Mouse (Mus musculus) neural tube, embryonic 13.5 days (tissue): Measurements from ENCODE around the gene Hist1h2af. TPM values are rescaled to one million over a fixed set of nuclear protein-coding genes. Genes with fewer than 3 reads are reported as not detected.
"Not testable (repeated sequence)": the region's sequence is repeated elsewhere in the genome, so short reads cannot be mapped to it uniquely, and the experiment has no call there.

Experiments
- ATAC-seq: fragments of 200-750 bp; cut with Nextera tagmentation; 2 replicates; pipeline ENCODE4 v1.8.0; 2017; ENCODE audit warnings: low read depth, mild to moderate bottlenecking, moderate TSS enrichment, moderate library complexity
- H3K27ac ChIP-seq: fragments of 300-500 bp; sonication (generic); replicated peaks from 2 replicates; pipeline ENCODE4 v1.5.1; 2015; ENCODE audit warnings: moderate library complexity, mild to moderate bottlenecking, inconsistent platforms
- H3K27me3 ChIP-seq: fragments of 300-500 bp; sonication (generic); 2 replicates; pipeline ENCODE4 v1.6.1; 2015; ENCODE audit warnings: mild to moderate bottlenecking, inconsistent platforms
- H3K36me3 ChIP-seq: fragments of 300-500 bp; sonication (generic); 2 replicates; pipeline ENCODE4 v1.6.1; 2015; ENCODE audit warnings: mild to moderate bottlenecking, inconsistent platforms
- H3K4me1 ChIP-seq: fragments of 300-500 bp; sonication (generic); replicated peaks from 2 replicates; pipeline ENCODE4 v1.6.1; 2015; ENCODE audit warnings: inconsistent platforms
- H3K4me2 ChIP-seq: fragments of 300-500 bp; sonication (generic); 2 replicates; pipeline ENCODE4 v1.6.1; 2015; ENCODE audit warnings: inconsistent platforms, mild to moderate bottlenecking, moderate library complexity
- H3K4me3 ChIP-seq: fragments of 300-500 bp; sonication (generic); 2 replicates; pipeline ENCODE4 v1.5.1; 2015; ENCODE audit warnings: mild to moderate bottlenecking, inconsistent platforms
- H3K9ac ChIP-seq: fragments of 300-500 bp; sonication (generic); 2 replicates; pipeline ENCODE4 v1.6.1; 2015; ENCODE audit warnings: moderate library complexity, mild to moderate bottlenecking, inconsistent platforms
- H3K9me3 ChIP-seq: fragments of 300-500 bp; sonication (generic); 2 replicates; pipeline ENCODE4 v1.6.1; 2016; ENCODE audit warnings: inconsistent platforms
- WGBS: fragments of 180-500 bp; shearing (Covaris S2); methylation state at CpG from one replicate; pipeline ENCODE4 v1.1.7; 2015; 5-methylcytosine and 5-hydroxymethylcytosine counted together
- polyA plus RNA-seq: library from polyadenylated mRNA; unstranded; fragments of >200 nt; fragmentation: Nextera tagmentation; extraction: Ambion mirVana; gene quantifications from 2 replicates; pipeline ENCODE4 v1.2.1, GENCODE M21; 2015

Gene Hist1h2af
- polyA plus RNA-seq, 1 experiment from 2014 or later: not detected

GRCm38 (mm10) chr13:23538249-23538648, 4.5 kb downstream of the Hist1h2af start:
- H3K4me2 ChIP-seq: no peak overlapping the region
- WGBS: 71% methylated on average over 5 of the region's 5 CpGs
- H3K4me1 ChIP-seq: peaks cover 34% of the 10 kb centered on the region
- H3K27ac ChIP-seq: no peak overlapping the region
- no peak overlapping the region for H3K4me3 ChIP-seq
- H3K36me3 ChIP-seq: no peaks in the 10 kb centered on the region
- no peak overlapping the region for H3K9ac ChIP-seq
- no peaks in the 10 kb centered on the region for H3K27me3 ChIP-seq
- H3K9me3 ChIP-seq: no peaks in the 10 kb centered on the region
- ATAC-seq: no peak

GRCm38 (mm10) chr13:23539821-23540220, 6.1 kb downstream of the Hist1h2af start:
- not testable (repeated sequence) for H3K36me3 ChIP-seq, H3K4me2 ChIP-seq, H3K27ac ChIP-seq, H3K9ac ChIP-seq, H3K4me3 ChIP-seq, H3K27me3 ChIP-seq, ATAC-seq, H3K9me3 ChIP-seq
- peaks cover 23% of the 10 kb centered on the region for H3K4me1 ChIP-seq
- WGBS: 58% methylated on average over 1 of the region's 1 CpGs

DNA sequence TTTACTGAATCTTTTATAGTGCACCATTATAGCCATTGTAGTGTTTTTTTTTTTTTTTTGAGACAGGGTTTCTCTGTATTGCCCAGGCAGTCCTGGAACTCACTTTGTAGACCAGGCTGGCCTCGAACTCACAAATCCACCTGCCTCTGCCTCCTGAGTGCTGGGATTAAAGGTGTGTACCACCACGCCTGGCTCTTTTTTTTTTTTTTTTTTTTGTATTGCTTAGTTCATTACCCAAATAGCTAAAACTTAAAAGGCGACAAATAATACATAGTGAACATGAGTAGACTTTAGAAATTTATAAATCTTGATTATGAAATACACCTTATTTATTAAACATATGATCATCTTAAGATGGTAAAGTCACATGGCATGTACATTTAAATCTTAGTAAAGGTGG, 7.8 kb downstream of the Hist1h2af start:
- Histone ChIP-seq H3K27me3 (no peaks in the 10 kb centered on the region), H3K36me3 (no peaks in the 10 kb centered on the region), H3K4me3 (no peak overlapping the region), H3K9ac (no peak overlapping the region), H3K4me1 (peaks cover 13% of the 10 kb centered on the region), H3K4me2 (no peak overlapping the region), H3K27ac (no peak overlapping the region), H3K9me3 (no peaks in the 10 kb centered on the region)
- no peak for ATAC-seq
- WGBS: 90% methylated on average over 3 of the region's 3 CpGs

DNA sequence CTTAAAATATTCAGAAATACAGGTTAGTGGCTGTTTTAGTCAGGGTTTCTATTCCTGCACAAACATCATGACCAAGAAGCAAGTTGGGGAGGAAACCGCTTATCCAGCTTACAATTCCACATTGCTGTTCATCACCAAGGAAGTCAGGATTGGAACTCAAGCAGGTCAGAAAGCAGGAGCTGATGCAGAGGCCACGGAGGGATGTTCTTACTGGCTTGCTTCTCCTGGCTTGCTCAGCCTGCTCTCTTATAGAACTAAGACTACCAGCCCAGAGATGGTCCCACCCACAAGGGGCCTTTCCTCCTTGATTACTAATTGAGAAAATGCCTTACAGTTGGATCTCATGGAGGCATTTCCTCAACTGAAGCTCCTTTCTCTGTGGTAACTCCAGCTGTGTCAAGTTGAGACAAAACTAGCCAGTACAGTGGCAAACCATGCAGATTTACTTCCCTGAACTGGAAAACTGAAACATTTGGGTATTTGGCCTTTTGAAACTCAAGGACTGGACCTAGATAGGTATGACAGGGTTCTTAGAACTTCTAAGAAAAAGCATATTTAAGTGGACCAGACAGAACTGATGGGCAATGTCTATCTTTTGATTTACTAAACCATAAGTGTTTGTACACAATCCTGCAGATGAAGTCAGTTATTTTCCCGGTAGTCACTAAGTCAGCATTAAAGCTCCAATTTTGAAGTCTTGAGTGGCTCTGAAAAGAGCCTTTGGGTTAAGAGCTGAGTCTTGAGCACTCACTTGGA, 8.7 kb downstream of the Hist1h2af start:
- not testable (repeated sequence) for H3K36me3 ChIP-seq, H3K4me1 ChIP-seq, H3K9me3 ChIP-seq, H3K27me3 ChIP-seq, ATAC-seq
- H3K9ac ChIP-seq: peak overlapping the region; percentile 66
- peak overlapping the region; percentile 74 for H3K27ac ChIP-seq
- WGBS: 6% methylated on average over 3 of the region's 3 CpGs
- H3K4me3 ChIP-seq: peak overlapping the region; percentile 46
- H3K4me2 ChIP-seq: peak overlapping the region; percentile 67

DNA sequence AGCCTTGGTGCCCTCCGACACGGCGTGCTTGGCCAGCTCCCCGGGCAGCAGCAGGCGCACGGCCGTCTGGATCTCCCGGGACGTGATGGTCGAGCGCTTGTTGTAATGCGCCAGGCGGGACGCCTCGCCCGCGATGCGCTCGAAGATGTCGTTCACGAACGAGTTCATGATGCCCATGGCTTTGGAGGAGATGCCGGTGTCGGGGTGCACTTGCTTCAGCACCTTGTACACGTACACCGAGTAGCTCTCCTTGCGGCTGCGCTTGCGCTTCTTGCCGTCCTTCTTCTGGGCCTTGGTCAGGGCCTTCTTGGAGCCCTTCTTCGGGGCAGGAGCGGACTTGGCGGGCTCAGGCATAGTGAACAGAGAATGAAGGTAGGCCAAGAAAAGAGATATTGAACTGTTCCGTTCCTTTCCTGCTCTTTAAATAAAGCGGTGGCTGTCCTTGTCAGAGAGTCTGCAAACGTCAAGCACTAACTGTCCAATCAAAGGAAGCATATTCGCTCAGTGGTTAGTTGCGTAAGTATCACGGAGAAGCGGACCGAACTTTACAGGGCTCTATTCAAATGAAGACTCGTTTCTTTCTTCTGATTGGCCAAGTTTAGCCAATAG, 9.4 kb downstream of the Hist1h2af start, which contains the start of gene Hist1h2bh:
TSS of gene Hist1h2bh (minus strand) at position 394 of the 609 bp plus-strand sequence.
- not testable (repeated sequence) for H3K4me1 ChIP-seq, H3K36me3 ChIP-seq, H3K9me3 ChIP-seq, H3K27me3 ChIP-seq
- WGBS: under 1% methylated on average over 34 of the region's 42 CpGs
- ATAC-seq: peak; percentile 90
- Histone ChIP-seq H3K4me3 (peak within 1 kb of the TSS; percentile 48), H3K4me2 (peak within 1 kb of the TSS; percentile 67), H3K27ac (peak within 1 kb of the TSS; percentile 92), H3K9ac (peak within 1 kb of the TSS; percentile 67)

- Histone ChIP-seq H3K9ac (peak within 1 kb of the TSS; percentile 78), H3K9me3 (no peaks in the 10 kb centered on the region), H3K36me3 (no peaks in the 10 kb centered on the region), H3K4me1 (peaks cover 6% of the 10 kb centered on the region), H3K27ac (peak within 1 kb of the TSS; percentile 92), H3K4me2 (peak within 1 kb of the TSS; percentile 67), H3K4me3 (peak within 1 kb of the TSS; percentile 48), H3K27me3 (no peaks in the 10 kb centered on the region)
- under 1% methylated on average over 31 of the region's 45 CpGs for WGBS
- ATAC-seq: peak; percentile 95
Measured at GRCm38 (mm10) chr13:23543965-23544786, 10.5 kb downstream of the Hist1h2af start, which contains the start of gene Hist1h3f. Hist1h3f (plus strand) TSS chr13:23544052.

DNA sequence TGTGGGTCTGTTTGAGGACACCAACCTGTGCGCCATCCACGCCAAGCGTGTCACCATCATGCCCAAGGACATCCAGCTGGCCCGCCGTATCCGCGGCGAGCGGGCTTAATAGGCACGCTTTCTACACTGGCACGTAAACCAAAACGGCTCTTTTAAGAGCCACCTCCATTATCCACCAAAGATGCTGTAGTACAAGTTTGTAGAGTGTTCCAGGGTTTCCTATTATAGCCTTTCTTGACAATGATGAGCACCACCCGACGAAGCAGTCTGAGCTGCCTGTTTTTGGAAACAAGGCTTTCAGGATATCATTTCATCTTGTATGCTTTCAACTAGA, 11.0 kb downstream of the Hist1h2af start:
- under 1% methylated on average over 14 of the region's 14 CpGs for WGBS
- Histone ChIP-seq H3K27ac (peak overlapping the region; percentile 92), H3K4me3 (peak overlapping the region; percentile 48)

GRCm38 (mm10) chr13:23546694-23547093, 13.0 kb downstream of the Hist1h2af start:
- no peak overlapping the region for H3K4me2 ChIP-seq
- peaks cover 12% of the 10 kb centered on the region for H3K4me1 ChIP-seq
- 84% methylated on average over 5 of the region's 5 CpGs for WGBS
- no peak overlapping the region for H3K9ac ChIP-seq
- no peak overlapping the region for H3K4me3 ChIP-seq
- ATAC-seq: no peak
- H3K36me3 ChIP-seq: no peaks in the 10 kb centered on the region
- no peaks in the 10 kb centered on the region for H3K27me3 ChIP-seq
- H3K9me3 ChIP-seq: no peaks in the 10 kb centered on the region
- no peak overlapping the region for H3K27ac ChIP-seq

More for the DNA sequence above, 11.0 kb downstream of the Hist1h2af start:
- H3K36me3 ChIP-seq, H3K27me3 ChIP-seq, H3K4me1 ChIP-seq, H3K9me3 ChIP-seq: not testable (repeated sequence)
- peak; percentile 45 for ATAC-seq
- H3K4me2 ChIP-seq: peak overlapping the region; percentile 67
- peak overlapping the region; percentile 78 for H3K9ac ChIP-seq

- peak overlapping the region; percentile 69 for H3K9ac ChIP-seq
- peak overlapping the region; percentile 65 for H3K4me2 ChIP-seq
- no peaks in the 10 kb centered on the region for H3K36me3 ChIP-seq
- peak overlapping the region; percentile 46 for H3K4me3 ChIP-seq
- H3K4me1 ChIP-seq: peaks cover 27% of the 10 kb centered on the region
- H3K9me3 ChIP-seq: no peaks in the 10 kb centered on the region
- 3% methylated on average over 3 of the region's 3 CpGs for WGBS
- peak overlapping the region; percentile 90 for H3K27ac ChIP-seq
- H3K27me3 ChIP-seq: no peaks in the 10 kb centered on the region
- no peak for ATAC-seq
Measured at GRCm38 (mm10) chr13:23550761-23551145, 17.0 kb downstream of the Hist1h2af start.

DNA sequence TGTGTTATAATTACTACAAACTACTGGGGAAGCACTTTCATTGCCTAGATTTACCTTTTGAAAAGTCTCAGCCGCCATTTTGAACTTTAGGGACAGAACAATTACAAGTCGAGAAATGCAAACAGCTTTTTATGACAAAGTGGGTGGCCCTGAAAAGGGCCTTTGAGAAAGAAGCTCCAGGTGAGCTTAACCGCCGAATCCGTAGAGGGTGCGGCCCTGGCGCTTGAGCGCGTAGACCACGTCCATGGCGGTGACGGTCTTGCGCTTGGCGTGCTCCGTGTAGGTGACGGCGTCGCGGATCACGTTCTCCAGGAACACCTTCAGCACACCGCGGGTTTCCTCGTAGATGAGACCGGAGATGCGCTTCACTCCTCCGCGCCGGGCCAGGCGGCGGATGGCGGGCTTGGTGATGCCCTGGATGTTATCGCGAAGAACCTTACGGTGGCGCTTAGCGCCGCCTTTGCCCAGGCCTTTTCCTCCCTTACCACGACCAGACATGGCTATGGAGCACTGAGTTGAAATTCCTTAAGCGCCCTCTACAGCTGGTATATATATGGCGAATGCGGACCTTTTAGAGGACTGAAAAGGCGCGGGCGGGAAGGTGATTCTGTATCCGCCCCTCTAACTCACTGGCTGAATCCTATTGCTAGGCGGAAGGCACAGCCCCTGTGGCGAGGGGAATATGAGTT, 17.6 kb downstream of the Hist1h2af start, which contains the start of gene Hist1h4f:
TSS of gene Hist1h4f (minus strand) at position 503 of the 689 bp plus-strand sequence.
- Histone ChIP-seq H3K4me2 (peak within 1 kb of the TSS; percentile 65), H3K27ac (peak within 1 kb of the TSS; percentile 90), H3K4me1 (peaks cover 28% of the 10 kb centered on the region), H3K4me3 (peak within 1 kb of the TSS; percentile 46), H3K9ac (peak within 1 kb of the TSS; percentile 69)
- H3K9me3 ChIP-seq, H3K36me3 ChIP-seq, H3K27me3 ChIP-seq: not testable (repeated sequence)
- peak; percentile 88 for ATAC-seq
- WGBS: under 1% methylated on average over 47 of the region's 47 CpGs

DNA sequence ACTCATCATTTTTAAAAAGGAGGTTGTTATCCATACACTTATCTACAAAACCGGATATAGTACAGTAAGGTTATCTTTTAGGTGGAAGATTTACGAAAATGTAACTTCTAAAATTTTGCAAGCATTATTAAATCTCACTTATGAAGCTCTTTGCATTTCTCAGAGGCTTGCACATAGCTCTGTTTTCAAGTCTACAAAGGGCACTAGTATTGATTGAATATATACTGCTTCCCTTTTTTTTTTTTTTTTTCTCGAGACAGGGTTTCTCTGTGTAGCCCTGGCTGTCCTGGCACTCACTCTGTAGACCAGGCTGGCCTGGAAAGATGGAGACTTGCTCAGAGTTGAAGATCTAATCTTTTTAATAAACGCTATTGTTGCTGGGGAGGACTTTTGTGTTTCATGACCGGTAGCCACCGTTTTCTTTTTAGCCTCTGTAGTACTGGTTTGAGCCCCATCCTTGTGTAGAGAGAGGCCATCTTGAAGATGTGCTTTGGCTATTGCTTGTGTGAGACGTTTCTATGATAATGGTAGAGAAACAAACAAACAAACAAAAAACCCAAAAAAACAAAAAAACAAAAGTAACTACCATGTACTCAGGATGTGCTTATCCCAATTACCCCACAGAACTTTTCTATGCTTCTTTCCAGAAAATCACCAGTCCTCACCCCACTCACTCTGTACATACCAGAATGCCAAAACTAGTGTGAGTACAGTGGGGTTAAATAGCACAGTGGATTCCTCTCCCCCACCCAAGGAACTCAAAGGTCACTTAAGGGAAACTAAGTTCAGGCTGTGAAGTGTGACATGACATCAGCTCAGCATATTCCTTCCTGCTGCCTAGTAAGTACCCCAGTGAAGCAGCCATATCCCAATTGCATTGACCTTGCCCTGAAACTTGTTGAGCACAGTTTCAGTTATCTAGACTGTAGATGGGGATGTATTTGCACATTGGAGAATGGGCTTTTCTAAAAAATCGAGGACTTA, 18.5 kb downstream of the Hist1h2af start:
- Histone ChIP-seq H3K27me3 (no peaks in the 10 kb centered on the region), H3K36me3 (no peaks in the 10 kb centered on the region), H3K4me2 (peak overlapping the region; percentile 65), H3K9ac (0 out of 2 replicates have a peak overlapping the region, but pooled peaks have one; percentile 69), H3K4me1 (peaks cover 36% of the 10 kb centered on the region), H3K9me3 (no peaks in the 10 kb centered on the region), H3K4me3 (peak overlapping the region; percentile 46), H3K27ac (peak overlapping the region; percentile 90)
- ATAC-seq: no peak
- WGBS: 50% methylated on average over 8 of the region's 8 CpGs
